Mouse (Mus musculus): ENCODE data around the gene Nek11.

Nek11 gene

GRCm38 (mm10) chr9:105309553-105310281, 85.6 kb downstream of the Nek11 start:
- peak; percentile 54 to 59 for DNase-seq

- DNase-seq = no peak
Observed at GRCm38 (mm10) chr9:105306042-105306441, 89.3 kb downstream of the Nek11 start.

- DNase-seq = peak; percentile 7 to 12
Observed at GRCm38 (mm10) chr9:105302230-105302629, 93.1 kb downstream of the Nek11 start.

GRCm38 (mm10) chr9:105301396-105301795, 93.9 kb downstream of the Nek11 start:
- DNase-seq = no peak

GRCm38 (mm10) chr9:105300738-105301325, 94.5 kb downstream of the Nek11 start:
- DNase-seq = no peak

- DNase-seq = no peak
Observed at GRCm38 (mm10) chr9:105284670-105285069, 110.7 kb downstream of the Nek11 start.

- DNase-seq = peak; percentile 73 to 77
Observed at GRCm38 (mm10) chr9:105282725-105283124, 112.6 kb downstream of the Nek11 start.

GRCm38 (mm10) chr9:105274925-105275324, 120.4 kb downstream of the Nek11 start:
- no peak for DNase-seq

- no peak for DNase-seq
Observed at GRCm38 (mm10) chr9:105274286-105274685, 121.0 kb downstream of the Nek11 start.

- no peak for DNase-seq
Observed at GRCm38 (mm10) chr9:105272241-105272640, 123.1 kb downstream of the Nek11 start.

GRCm38 (mm10) chr9:105263140-105263539, 132.2 kb downstream of the Nek11 start:
- DNase-seq = peak; percentile 31 to 38

GRCm38 (mm10) chr9:105257668-105258067, 137.7 kb downstream of the Nek11 start:
- peak; percentile 42 to 57 for DNase-seq

- no peak for DNase-seq
Observed at GRCm38 (mm10) chr9:105254076-105254475, 141.2 kb downstream of the Nek11 start.

- DNase-seq = no peak
Observed at GRCm38 (mm10) chr9:105252349-105253041, 142.8 kb downstream of the Nek11 start.

GRCm38 (mm10) chr9:105251256-105251655, 144.1 kb downstream of the Nek11 start:
- no peak for DNase-seq

GRCm38 (mm10) chr9:105244024-105244423, 151.3 kb downstream of the Nek11 start:
- DNase-seq = no peak

- DNase-seq = peak in 1 of 2 experiments; percentile 8
Observed at GRCm38 (mm10) chr9:105214434-105214833, 180.9 kb downstream of the Nek11 start.

GRCm38 (mm10) chr9:105200305-105200704, 195.0 kb downstream of the Nek11 start:
- DNase-seq = no peak

- no peak for DNase-seq
Observed at GRCm38 (mm10) chr9:105186725-105187124, 208.6 kb downstream of the Nek11 start.

- no peak for DNase-seq
Observed at GRCm38 (mm10) chr9:105182392-105182791, 212.9 kb downstream of the Nek11 start.

- DNase-seq = no peak
Observed at GRCm38 (mm10) chr9:105144992-105145391, 250.3 kb downstream of the Nek11 start, which contains the start of gene 1700080E11Rik. Gene 1700080E11Rik, minus strand, starts transcription at chr9:105145092.

GRCm38 (mm10) chr9:105139204-105139603, 256.1 kb downstream of the Nek11 start:
- DNase-seq = no peak

- no peak for DNase-seq
Observed at GRCm38 (mm10) chr9:105136404-105136803, 258.9 kb downstream of the Nek11 start.

- no peak for DNase-seq
Observed at GRCm38 (mm10) chr9:105134536-105134935, 260.8 kb downstream of the Nek11 start.

Measured in cerebellum, postnatal 10 days (tissue).